Mouse (Mus musculus) telencephalon, adult 2 months (tissue): ENCODE results near the gene Elovl6.

Experiments
- DNase-seq: peaks from one replicate; pipeline ENCODE4 v3.0.0-alpha.2; 2011; ENCODE audit warnings: low read depth, low spot score

Gene Elovl6

GRCm38 (mm10) chr3:129605487-129605886, 73.3 kb downstream of the Elovl6 start:
- DNase-seq: no peak

DNA sequence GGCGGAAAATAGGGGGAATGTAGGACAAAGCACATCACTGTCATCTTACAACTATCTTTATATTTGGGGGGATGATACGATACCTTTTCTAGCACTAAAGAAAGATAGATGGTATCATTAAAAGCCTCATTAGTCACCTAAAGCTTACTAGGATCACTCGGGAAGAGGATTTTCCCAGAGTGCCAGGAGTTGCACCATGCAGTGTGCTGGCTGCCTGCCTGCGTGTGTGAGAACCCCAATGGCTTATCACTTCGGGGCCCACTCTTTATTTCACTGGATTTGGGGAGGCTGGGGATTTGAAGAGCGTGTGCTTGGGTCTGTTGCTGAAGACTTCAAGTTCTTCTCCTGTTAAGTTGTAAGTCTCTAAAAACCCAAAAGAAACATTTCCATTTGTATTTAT, 73.8 kb downstream of the Elovl6 start:
- no peak for DNase-seq

GRCm38 (mm10) chr3:129611626-129612025, 79.5 kb downstream of the Elovl6 start:
- no peak for DNase-seq

DNA sequence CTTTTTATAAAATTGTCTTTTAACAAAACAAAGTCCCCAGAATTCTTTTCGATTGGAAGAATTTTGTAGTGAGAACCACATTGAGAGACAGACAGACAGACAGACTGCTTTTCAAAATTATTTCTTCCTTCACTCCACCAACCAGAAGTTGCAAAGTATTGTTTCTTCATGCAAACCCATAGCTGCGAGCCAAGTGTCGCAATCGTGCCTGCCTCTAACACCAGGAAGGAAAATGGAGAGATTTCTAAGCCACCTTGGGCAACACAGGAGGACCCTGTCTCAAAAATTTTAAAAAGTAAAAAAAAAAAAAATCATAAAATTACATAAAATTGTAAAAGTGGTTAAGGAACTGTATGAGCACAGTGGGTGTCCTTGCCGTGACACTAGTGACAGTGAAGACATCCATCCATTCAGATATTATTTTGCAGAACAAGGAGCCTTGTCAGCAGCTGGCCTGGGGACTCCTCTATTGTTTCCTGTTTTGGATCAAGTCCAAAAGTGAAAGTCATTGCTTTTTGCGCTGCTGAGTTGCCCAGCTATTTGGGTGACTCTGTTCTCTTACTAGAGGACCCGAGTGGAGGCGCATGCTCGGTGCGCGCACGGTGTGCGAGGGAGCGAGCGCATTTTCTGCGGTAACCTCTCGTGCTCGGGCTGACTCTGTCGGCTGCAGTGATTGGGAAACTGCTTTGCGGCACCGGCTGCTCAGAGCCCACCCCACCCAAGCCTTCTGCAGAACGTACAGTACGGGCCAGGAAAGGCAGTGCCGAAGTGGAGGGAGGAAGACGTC, 80.3 kb downstream of the Elovl6 start:
- DNase-seq: no peak

GRCm38 (mm10) chr3:129613756-129614155, 81.6 kb downstream of the Elovl6 start:
- DNase-seq: no peak

DNA sequence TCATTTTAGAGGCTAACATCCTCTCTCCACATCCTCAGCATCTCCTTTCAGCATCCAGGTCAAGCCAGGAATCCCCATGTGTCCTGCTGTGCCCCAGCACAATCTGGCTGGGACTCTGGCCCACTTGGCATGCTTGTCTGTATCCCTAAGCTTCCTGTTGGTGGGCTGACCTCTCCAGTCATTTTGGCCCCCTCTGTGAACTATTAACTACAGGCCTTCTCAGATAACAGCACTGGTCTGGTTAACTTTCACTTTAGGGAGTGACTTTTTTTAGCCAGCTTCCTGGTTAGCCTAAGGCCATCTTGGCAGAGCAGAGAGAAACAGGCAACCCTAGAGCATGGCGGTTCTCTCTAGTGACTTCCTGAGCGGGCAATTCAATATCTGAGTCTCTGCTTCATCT, 82.1 kb downstream of the Elovl6 start:
- DNase-seq: no peak

GRCm38 (mm10) chr3:129617450-129617849, 85.3 kb downstream of the Elovl6 start:
- DNase-seq: no peak

DNA sequence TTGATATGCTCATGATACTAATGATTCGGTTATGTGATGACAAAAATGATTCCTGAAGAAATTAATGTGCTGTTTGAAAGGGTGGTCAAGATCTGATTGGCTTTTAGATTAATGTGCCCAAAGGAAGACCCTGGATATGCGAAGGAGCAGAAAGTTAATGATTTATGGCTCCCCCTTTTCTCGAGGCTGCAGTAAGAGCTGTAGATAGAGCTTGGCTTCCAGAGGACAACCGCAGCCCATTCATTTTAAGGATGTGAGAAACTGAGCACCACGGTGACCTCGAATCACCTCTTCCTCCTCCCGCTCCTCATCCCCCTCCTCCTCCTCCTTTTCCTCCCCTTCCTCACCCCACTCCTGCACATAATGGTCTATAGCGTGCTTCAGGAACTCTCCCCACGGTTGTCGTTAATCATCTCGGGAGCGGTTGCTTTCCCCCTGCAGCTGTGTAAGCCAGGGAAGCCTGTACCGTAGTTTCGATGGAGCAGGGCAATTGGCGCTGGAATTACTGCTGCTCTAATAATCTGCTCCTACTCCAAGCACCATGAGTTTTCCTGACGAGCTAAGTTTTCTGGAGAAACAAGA, 87.1 kb downstream of the Elovl6 start:
- no peak for DNase-seq

- DNase-seq: no peak
Observed at GRCm38 (mm10) chr3:129620802-129621201, 88.6 kb downstream of the Elovl6 start.

GRCm38 (mm10) chr3:129621255-129621654, 89.1 kb downstream of the Elovl6 start:
- peak; percentile 43 for DNase-seq

DNA sequence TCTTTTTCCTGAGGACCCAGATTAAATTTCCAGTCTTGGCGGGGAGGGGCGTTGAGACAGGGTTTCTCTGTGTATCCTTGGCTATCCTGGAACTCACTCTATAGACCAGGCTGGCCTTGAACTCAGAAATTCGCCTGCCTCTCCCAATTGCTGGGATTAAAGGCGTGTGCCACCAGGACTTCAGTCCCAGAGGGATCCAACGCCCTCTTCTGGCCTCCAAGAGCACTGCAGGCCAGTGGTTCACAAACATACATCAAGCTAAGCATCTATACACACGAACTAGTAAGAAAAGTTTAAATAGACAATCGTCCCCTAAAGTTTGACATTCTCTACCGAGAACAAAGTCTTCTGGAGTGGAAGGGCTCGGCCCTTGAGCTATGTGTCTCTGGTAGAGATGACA, 90.0 kb downstream of the Elovl6 start:
- no peak for DNase-seq

- DNase-seq: no peak
Observed at GRCm38 (mm10) chr3:129622705-129623104, 90.5 kb downstream of the Elovl6 start.

- peak; percentile 69 for DNase-seq
Observed at GRCm38 (mm10) chr3:129624193-129624805, 92.1 kb downstream of the Elovl6 start.

DNA sequence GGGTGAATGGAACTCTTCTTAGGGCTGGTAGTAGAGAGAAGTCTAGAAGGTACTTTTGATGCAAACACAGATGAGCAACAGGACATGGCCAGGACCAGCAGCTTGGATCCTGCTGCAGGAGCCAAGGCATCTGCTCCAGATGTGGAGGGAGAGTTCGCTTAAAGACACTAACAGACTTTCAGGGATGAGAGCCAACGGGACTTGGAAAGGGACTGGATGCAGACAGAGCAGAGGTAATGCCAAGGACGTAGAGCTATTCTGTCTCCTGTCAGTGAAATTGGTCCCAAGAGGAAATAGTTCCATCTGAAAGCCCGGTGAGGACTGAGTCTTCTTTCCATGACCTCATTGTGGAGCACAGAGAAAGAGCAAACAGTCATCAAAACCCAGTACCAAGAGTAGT, 95.1 kb downstream of the Elovl6 start:
- no peak for DNase-seq

DNA sequence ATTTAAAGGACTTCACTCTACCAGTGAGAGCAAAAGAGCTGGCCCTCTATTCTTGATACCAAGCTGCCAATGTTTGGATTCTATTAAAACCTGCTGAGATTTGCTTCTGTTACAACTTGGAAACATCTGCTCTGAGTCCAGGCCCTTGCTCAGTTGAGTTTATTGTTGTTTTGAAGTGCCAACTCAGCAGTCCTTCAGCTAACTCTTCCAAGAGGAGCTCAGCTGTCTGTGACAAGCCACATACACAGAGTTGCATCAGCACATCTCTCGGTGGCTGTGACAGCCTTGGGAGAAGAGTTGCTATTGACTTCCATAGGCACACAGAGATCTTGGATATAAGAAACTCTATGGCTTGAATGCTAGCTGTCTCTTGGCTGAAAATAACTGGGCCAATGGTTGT, 98.9 kb downstream of the Elovl6 start:
- no peak for DNase-seq

- DNase-seq: no peak
Observed at GRCm38 (mm10) chr3:129631857-129632256, 99.7 kb downstream of the Elovl6 start.

DNA sequence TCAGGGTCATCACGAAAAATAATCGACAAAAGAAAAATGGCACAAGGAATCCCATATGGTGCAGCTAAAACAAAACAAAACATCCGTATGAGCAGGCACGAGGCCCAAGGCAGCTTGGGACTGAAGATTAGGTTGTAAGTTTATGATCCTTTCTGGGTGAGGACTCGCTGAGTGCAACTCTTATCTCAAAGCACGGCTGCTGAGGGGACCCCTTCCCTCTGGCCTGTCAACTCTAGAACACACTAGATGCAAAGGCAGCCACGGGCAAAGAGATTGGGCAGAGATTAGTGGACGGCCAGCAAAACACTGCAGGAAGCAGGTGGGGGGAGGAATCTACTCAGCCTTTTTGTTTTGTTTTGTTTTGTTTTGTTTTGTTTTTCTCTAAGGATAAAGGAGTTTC, 101.4 kb downstream of the Elovl6 start:
- no peak for DNase-seq

- no peak for DNase-seq
Observed at GRCm38 (mm10) chr3:129634260-129634901, 102.2 kb downstream of the Elovl6 start.

DNA sequence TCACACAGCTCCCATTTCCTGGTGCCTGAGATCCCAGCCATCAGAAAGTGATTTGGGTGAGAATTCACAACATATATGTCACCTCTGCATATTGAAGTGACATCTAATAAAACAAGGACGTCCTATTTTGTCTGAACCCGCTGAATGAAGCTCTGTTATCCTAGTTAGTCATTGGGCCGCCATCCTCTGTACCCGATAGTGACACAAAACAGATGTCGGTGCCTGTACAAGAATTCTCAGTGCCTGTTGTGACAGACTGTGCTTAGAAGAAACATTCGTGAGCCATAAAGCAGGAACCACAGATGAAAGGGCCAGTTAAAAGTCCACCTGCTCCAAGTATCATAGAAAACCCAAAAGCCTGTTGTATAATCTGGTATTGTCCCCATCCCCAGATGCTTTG, 105.3 kb downstream of the Elovl6 start:
- DNase-seq: no peak

- DNase-seq: no peak
Observed at GRCm38 (mm10) chr3:129639701-129640100, 107.5 kb downstream of the Elovl6 start.

DNA sequence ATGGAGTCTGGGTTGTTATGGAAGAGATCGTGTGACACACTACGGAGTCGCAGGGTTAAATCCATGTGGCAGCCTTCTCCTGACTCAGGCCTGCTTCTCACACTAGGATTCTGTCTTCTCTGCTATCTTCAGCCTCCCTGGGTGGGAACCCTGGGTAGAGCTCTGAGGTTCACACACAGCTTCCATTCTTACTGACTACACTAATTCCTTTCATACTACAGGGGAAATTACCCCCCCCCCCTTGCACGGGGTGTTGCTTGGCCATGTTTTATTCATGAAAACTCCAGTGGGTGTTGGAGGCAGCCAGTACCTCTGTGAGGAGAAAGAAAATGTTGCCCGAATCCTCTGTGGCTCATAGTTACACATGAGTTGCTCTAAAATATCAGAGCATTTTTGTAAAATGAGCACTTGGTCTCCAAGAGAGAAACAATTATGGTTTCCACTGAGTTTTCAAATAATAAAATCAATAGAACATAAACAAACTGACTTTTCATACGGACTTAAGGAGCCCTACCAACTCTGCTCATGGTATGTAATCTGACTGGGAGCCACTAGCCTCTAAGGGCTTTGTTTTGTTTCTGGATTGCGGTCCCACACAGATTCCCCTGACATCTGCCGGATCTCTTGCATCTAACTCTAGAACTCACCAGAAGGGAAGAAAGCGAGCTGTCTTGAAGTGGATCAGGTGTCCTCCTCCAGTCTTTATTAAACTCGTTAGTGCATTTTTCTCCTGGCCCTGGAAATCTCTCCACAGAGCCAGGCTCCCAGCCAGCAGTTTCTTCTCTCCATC, 108.3 kb downstream of the Elovl6 start:
- peak; percentile 74 for DNase-seq

GRCm38 (mm10) chr3:129641621-129642020, 109.5 kb downstream of the Elovl6 start:
- no peak for DNase-seq
